Mouse (Mus musculus) hindbrain, embryonic 14.5 days (tissue): ENCODE data around the gene Olfr774. TPM values are rescaled to one million over a fixed set of nuclear protein-coding genes. Genes with fewer than 3 reads are reported as not detected.
"Not testable (repeated sequence)": the region's sequence is repeated elsewhere in the genome, so short reads cannot be mapped to it uniquely, and the experiment has no call there.

Experiments used
- ATAC-seq: fragments of 200-750 bp; cut with Nextera tagmentation; 2 replicates; pipeline ENCODE4 v1.8.0; 2017; ENCODE audit warnings: moderate number of reproducible peaks, mild to moderate bottlenecking, moderate TSS enrichment, moderate library complexity; ENCODE audit not compliant: low FRiP score
- DNase-seq: peaks from one replicate; pipeline ENCODE4 v3.0.0-alpha.2; 2015; ENCODE audit warnings: low spot score
- H3K27ac ChIP-seq: fragments of 300-500 bp; sonication (generic); 2 replicates; pipeline ENCODE4 v1.5.1; 2014; ENCODE audit warnings: mild to moderate bottlenecking, moderate library complexity
- H3K27me3 ChIP-seq: fragments of 300-500 bp; sonication (generic); 2 replicates; pipeline ENCODE4 v1.6.1; 2014; ENCODE audit warnings: mild to moderate bottlenecking, low read length, mixed read lengths; ENCODE audit not compliant: control insufficient read depth, insufficient read depth
- H3K36me3 ChIP-seq: fragments of 300-500 bp; sonication (generic); replicated peaks from 2 replicates; pipeline ENCODE4 v1.6.1; 2014; ENCODE audit not compliant: control insufficient read depth, insufficient read depth
- H3K4me1 ChIP-seq: fragments of 300-500 bp; sonication (generic); replicated peaks from 2 replicates; pipeline ENCODE4 v1.6.1; 2014; ENCODE audit warnings: antibody characterized with exemption, low read length, mixed read lengths; ENCODE audit not compliant: control insufficient read depth, insufficient read depth
- H3K4me2 ChIP-seq: fragments of 300-500 bp; sonication (generic); replicated peaks from 2 replicates; pipeline ENCODE4 v1.6.1; 2014; ENCODE audit warnings: mild to moderate bottlenecking, moderate library complexity
- H3K4me3 ChIP-seq: fragments of 300-500 bp; sonication (generic); replicated peaks from 2 replicates; pipeline ENCODE4 v1.5.1; 2014; ENCODE audit warnings: mild to moderate bottlenecking, low read length
- H3K9ac ChIP-seq: fragments of 300-500 bp; sonication (generic); 2 replicates; pipeline ENCODE4 v1.6.1; 2014
- H3K9me3 ChIP-seq: fragments of 300-500 bp; sonication (generic); 2 replicates; pipeline ENCODE4 v1.6.1; 2016; ENCODE audit warnings: low read length; ENCODE audit not compliant: control insufficient read depth
- WGBS: fragments of 180-500 bp; shearing (Covaris S2); extraction: QIAGEN DNeasy Blood & Tissue Kit; methylation state at CpG from one replicate; pipeline ENCODE4 v1.1.7; 2014; 5-methylcytosine and 5-hydroxymethylcytosine counted together
- polyA plus RNA-seq: library from polyadenylated mRNA; unstranded; fragments of >200 nt; fragmentation: Nextera tagmentation; extraction: Ambion mirVana; gene quantifications from 2 replicates; pipeline ENCODE4 v1.2.1, GENCODE M21; 2014

The Olfr774 gene
- polyA plus RNA-seq: not detected in 2 replicates

GRCm38 (mm10) chr10:129235904-129236303, at the start of gene Olfr774:
Gene Olfr774, plus strand, starts transcription at chr10:129236204.
- no peaks in the 10 kb centered on the region for H3K4me1 ChIP-seq
- no peaks in the 10 kb centered on the region for H3K27me3 ChIP-seq
- DNase-seq (no peak), ATAC-seq (no peak)
- H3K4me2 ChIP-seq: no peak within 1 kb of the TSS
- no peaks in the 10 kb centered on the region for H3K9me3 ChIP-seq
- 74% methylated on average over 2 of the region's 2 CpGs for WGBS
- no peak within 1 kb of the TSS for H3K9ac ChIP-seq
- H3K4me3 ChIP-seq: no peak within 1 kb of the TSS
- H3K36me3 ChIP-seq: no peaks in the 10 kb centered on the region
- H3K27ac ChIP-seq: no peak within 1 kb of the TSS

GRCm38 (mm10) chr10:129187319-129187718, 48.7 kb upstream of the Olfr774 start, which contains the start of gene Olfr773:
Gene Olfr773, minus strand, starts transcription at chr10:129187419.
- not testable (repeated sequence) for ATAC-seq, DNase-seq, H3K4me1 ChIP-seq, H3K4me2 ChIP-seq, H3K9ac ChIP-seq, H3K27ac ChIP-seq, H3K9me3 ChIP-seq, H3K36me3 ChIP-seq, H3K4me3 ChIP-seq, H3K27me3 ChIP-seq

- Histone ChIP-seq H3K27me3 (no peaks in the 10 kb centered on the region), H3K27ac (no peak overlapping the region), H3K4me2 (no peak overlapping the region), H3K4me1 (no peaks in the 10 kb centered on the region), H3K36me3 (no peaks in the 10 kb centered on the region), H3K9me3 (no peaks in the 10 kb centered on the region), H3K4me3 (no peak overlapping the region), H3K9ac (no peak overlapping the region)
- ATAC-seq (no peak), DNase-seq (no peak)
- 85% methylated on average over 1 of the region's 1 CpGs for WGBS
Measured at GRCm38 (mm10) chr10:129230737-129231136, 5.3 kb upstream of the Olfr774 start.

- H3K36me3 ChIP-seq: no peaks in the 10 kb centered on the region
- DNase-seq: no peak
- no peak within 1 kb of the TSS for H3K4me2 ChIP-seq
- no peak for ATAC-seq
- 66% methylated on average over 3 of the region's 3 CpGs for WGBS
- H3K9ac ChIP-seq: no peak within 1 kb of the TSS
- no peaks in the 10 kb centered on the region for H3K27me3 ChIP-seq
- H3K27ac ChIP-seq: no peak within 1 kb of the TSS
- no peak within 1 kb of the TSS for H3K4me3 ChIP-seq
- no peaks in the 10 kb centered on the region for H3K4me1 ChIP-seq
- no peaks in the 10 kb centered on the region for H3K9me3 ChIP-seq
Measured at GRCm38 (mm10) chr10:129248112-129248511, 12.1 kb downstream of the Olfr774 start, which contains the start of gene Olfr775. Gene Olfr775, plus strand, starts transcription at chr10:129248412.

GRCm38 (mm10) chr10:129258827-129259226, 22.8 kb downstream of the Olfr774 start, which contains the start of gene Olfr776:
Gene Olfr776, plus strand, starts transcription at chr10:129259127.
- Histone ChIP-seq H3K4me3 (no peak within 1 kb of the TSS), H3K36me3 (no peaks in the 10 kb centered on the region), H3K27me3 (no peaks in the 10 kb centered on the region), H3K9me3 (no peaks in the 10 kb centered on the region), H3K27ac (no peak within 1 kb of the TSS), H3K4me2 (no peak within 1 kb of the TSS), H3K4me1 (no peaks in the 10 kb centered on the region), H3K9ac (no peak within 1 kb of the TSS)
- DNase-seq (no peak), ATAC-seq (no peak)

GRCm38 (mm10) chr10:129271081-129271535, 35.1 kb downstream of the Olfr774 start, which contains the start of gene Olfr777:
Gene Olfr777, minus strand, starts transcription at chr10:129271485.
- DNase-seq (no peak), ATAC-seq (no peak)
- H3K36me3 ChIP-seq: no peaks in the 10 kb centered on the region
- no peaks in the 10 kb centered on the region for H3K4me1 ChIP-seq
- no peak within 1 kb of the TSS for H3K27ac ChIP-seq
- WGBS: 97% methylated on average over 2 of the region's 2 CpGs
- no peak within 1 kb of the TSS for H3K4me3 ChIP-seq
- no peak within 1 kb of the TSS for H3K4me2 ChIP-seq
- no peak within 1 kb of the TSS for H3K9ac ChIP-seq
- no peaks in the 10 kb centered on the region for H3K9me3 ChIP-seq
- no peaks in the 10 kb centered on the region for H3K27me3 ChIP-seq

Other genes starting within 250 kb of the Olfr774 start
- not detected in 2 replicates for gene Olfr9, start 246.8 kb upstream of the Olfr774 start, polyA plus RNA-seq
- not detected in 2 replicates for gene Olfr763, start 225.4 kb upstream of the Olfr774 start, polyA plus RNA-seq
- not detected in 2 replicates for gene Olfr764-ps1, start 196.3 kb upstream of the Olfr774 start, polyA plus RNA-seq
- gene Olfr765, start 186.2 kb upstream of the Olfr774 start, polyA plus RNA-seq: not detected in 2 replicates
- gene Olfr766-ps1, start 167.2 kb upstream of the Olfr774 start, polyA plus RNA-seq: not detected in 2 replicates
- gene Olfr767, start 153.3 kb upstream of the Olfr774 start, polyA plus RNA-seq: not detected in 2 replicates
- gene Olfr768, start 136.8 kb upstream of the Olfr774 start, polyA plus RNA-seq: not detected in 2 replicates
- not detected in 2 replicates for gene Olfr769, start 118.3 kb upstream of the Olfr774 start, polyA plus RNA-seq
- gene Olfr770, start 97.2 kb upstream of the Olfr774 start, polyA plus RNA-seq: not detected in 2 replicates
- not detected in 2 replicates for gene Olfr771, start 71.5 kb upstream of the Olfr774 start, polyA plus RNA-seq
- not detected in 2 replicates for gene Olfr772, start 58.3 kb upstream of the Olfr774 start, polyA plus RNA-seq
- gene Olfr773, start 48.8 kb upstream of the Olfr774 start, polyA plus RNA-seq: not detected in 2 replicates
- gene Olfr775, start 12.2 kb downstream of the Olfr774 start, polyA plus RNA-seq: not detected in 2 replicates
- not detected in 2 replicates for gene Olfr776, start 22.9 kb downstream of the Olfr774 start, polyA plus RNA-seq
- not detected in 2 replicates for gene Olfr777, start 35.3 kb downstream of the Olfr774 start, polyA plus RNA-seq
- not detected in 2 replicates for gene Olfr780, start 81.9 kb downstream of the Olfr774 start, polyA plus RNA-seq
- not detected in 2 replicates for gene Olfr781, start 92.7 kb downstream of the Olfr774 start, polyA plus RNA-seq
- not detected in 2 replicates for gene Olfr782, start 112.6 kb downstream of the Olfr774 start, polyA plus RNA-seq
- 0.09 and 0.10 TPM in 2 replicates for gene Olfr784, start 147.9 kb downstream of the Olfr774 start, polyA plus RNA-seq
- not detected in 2 replicates for gene Olfr785, start 169.2 kb downstream of the Olfr774 start, polyA plus RNA-seq
- gene Olfr786, start 191.1 kb downstream of the Olfr774 start, polyA plus RNA-seq: not detected in 2 replicates
- gene Olfr787, start 225.7 kb downstream of the Olfr774 start, polyA plus RNA-seq: not detected in 2 replicates
- gene Olfr788, start 234.8 kb downstream of the Olfr774 start, polyA plus RNA-seq: not detected in 2 replicates
- gene Olfr789, start 248.5 kb downstream of the Olfr774 start, polyA plus RNA-seq: not detected in 2 replicates